Mouse (Mus musculus) yolk sac, embryonic 10.5 days (tissue): Measurements from ENCODE around the gene Mrpl52.

Experiments
- DNase-seq: peaks from one replicate; pipeline ENCODE4 v3.0.0-alpha.2; 2017; ENCODE audit warnings: low spot score

The Mrpl52 gene

GRCm38 (mm10) chr14:54412000-54412576 lies 14.6 kb upstream of the Mrpl52 start:
- DNase-seq = no peak

- DNase-seq = peak; percentile 59
These were observed 14.0 kb upstream of the Mrpl52 start for GRCm38 (mm10) chr14:54412629-54413170.

GRCm38 (mm10) chr14:54413877-54414700 lies 12.6 kb upstream of the Mrpl52 start:
- DNase-seq = no peak

- no peak for DNase-seq
These were observed 11.3 kb upstream of the Mrpl52 start for GRCm38 (mm10) chr14:54415241-54416020.

DNA sequence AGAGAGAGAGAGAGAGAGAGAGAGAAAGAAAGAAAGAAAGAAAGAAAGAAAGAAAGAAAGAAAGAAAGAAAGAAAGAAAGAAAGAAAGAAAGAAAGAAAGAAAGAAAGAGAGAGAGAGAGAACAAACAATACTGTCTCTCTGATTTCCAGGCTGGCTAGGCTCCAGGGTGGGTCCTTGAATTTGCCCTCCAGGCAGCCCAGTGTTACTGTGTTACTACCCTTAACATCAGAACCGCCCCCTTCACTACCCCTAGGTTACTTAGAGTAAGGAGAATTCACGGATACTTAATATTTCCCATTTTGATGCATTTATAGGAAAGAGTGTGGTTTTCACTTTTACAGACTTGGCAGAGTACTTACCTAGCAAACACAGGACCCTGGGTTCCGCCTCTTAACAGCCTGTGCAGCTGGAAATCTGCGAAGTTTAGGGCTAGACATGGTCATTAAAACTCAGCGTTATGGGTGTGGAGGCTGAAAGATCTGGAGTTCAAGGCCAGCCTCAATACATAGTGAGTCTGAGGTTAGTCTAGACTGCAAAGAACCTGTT lies 10.4 kb upstream of the Mrpl52 start:
- no peak for DNase-seq

DNA sequence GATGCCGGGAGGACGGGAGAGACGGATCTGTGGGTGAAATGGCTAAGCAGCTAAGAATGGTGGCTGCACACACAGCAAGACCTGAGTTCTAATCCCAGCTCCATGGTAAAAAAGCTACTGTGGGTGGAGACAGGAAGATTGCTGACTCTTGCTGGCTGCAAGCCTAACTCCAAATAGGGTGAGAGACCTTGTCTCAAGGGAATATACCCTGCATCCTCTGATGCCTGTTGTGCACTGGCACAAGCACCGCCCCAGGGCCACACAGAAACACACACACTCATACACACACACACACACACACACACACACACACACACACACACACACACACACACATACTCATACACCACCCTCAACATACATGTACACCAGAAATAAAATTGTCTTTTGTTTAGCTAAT lies 9.9 kb upstream of the Mrpl52 start:
- no peak for DNase-seq

DNA sequence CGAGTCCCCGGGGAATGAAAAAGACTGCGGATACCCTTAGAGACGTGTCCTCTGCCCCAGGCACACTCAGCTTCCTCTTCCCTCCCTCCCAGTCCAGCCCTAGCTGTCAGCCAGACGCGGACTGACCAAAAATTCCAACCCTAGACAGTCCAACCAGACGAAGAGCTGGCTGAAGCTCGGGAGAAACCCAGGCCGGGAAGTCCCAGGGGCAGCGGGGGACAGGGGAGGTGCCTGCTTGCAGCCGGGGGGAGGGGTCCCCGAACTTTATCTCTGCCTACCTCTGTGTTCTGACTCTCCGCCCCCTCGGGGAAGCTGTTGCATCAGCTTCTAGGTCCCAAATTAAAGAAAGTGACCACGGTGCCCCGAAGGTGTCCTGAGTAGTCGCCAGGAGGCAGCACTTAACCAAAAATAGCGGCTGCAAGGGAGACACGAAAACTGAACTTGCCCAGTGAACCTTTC lies 9.1 kb upstream of the Mrpl52 start, which contains the start of gene Slc7a7:
Gene Slc7a7 (minus strand): TSS at position 158 of the 459 bp plus-strand sequence.
- peak; percentile 50 for DNase-seq

- DNase-seq = no peak
These were observed 5.7 kb upstream of the Mrpl52 start for GRCm38 (mm10) chr14:54421014-54421413.

GRCm38 (mm10) chr14:54423406-54423805 lies 3.3 kb upstream of the Mrpl52 start:
- no peak for DNase-seq

DNA sequence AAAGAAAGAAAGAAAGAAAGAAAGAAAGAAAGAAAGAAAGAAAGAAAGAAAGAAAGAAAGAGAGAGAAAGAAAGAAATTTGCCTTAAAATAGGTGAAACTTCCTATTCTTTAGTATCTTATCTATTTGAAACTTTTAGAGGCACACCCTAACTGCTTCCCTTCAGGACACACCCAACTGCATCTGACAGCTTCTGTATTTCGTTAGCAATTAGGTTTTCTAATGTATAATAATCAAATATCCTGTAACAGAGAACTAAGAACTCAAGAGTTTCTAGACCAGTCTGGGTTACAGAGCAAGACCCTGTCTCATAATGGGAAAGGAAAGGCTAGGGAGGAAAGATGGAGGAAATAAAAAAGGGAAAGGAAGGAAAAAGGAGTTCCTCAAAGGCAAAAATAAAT lies 2.1 kb upstream of the Mrpl52 start:
- no peak for DNase-seq

GRCm38 (mm10) chr14:54425540-54425939 lies 1.2 kb upstream of the Mrpl52 start:
- no peak for DNase-seq

DNA sequence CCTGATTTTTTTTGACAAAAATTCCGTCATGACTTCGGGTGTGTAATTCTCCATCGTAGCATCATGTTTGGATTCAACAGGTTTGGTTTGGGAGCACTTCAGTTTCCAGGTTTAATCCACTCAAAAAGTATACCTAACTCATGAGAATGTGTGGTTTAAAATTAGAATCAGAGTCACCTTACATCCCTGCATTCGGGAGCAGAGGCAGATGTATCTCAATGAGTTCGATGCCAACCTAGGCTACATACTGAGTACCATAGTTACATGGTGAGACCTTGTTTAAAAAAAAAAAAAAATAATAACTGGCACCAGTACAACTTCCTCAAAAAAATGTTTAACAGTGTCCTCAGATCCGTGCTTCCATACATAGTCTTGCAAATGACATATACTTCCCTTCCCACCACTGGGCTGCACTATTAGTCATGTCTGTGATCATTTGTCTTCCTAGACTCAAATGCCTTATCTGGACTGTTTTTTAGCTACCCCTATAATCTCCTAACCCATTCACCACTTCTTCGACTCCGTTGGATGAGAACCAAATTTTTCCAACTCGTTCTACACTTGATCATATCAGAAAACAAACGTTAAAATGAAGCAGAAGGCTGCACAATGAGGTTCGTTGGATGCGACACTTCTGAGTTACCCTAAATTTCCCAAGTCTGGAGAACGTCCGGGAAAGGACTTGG lies 563 bp upstream of the Mrpl52 start:
- DNase-seq = no peak

DNA sequence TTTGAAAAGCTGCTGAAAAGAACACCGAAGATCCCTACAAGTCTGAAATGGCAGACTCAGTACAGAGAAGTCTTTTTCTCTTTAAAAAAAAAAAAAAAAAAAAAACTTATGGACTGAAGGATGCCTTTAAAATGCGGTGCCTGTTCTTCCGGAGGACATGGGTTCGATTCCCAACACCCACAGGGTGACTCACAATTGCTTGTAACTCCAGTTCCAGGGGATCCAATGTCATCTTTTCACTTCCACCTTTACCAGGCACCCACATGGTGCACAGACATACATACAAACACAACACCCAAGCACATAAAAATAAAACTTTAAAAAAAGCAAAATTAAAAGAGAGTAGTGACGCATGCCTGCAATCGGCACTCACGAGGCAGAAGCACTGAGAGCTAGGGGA lies 987 bp downstream of the Mrpl52 start:
- DNase-seq = no peak

GRCm38 (mm10) chr14:54428421-54428820 lies 1.7 kb downstream of the Mrpl52 start:
- DNase-seq = no peak

DNA sequence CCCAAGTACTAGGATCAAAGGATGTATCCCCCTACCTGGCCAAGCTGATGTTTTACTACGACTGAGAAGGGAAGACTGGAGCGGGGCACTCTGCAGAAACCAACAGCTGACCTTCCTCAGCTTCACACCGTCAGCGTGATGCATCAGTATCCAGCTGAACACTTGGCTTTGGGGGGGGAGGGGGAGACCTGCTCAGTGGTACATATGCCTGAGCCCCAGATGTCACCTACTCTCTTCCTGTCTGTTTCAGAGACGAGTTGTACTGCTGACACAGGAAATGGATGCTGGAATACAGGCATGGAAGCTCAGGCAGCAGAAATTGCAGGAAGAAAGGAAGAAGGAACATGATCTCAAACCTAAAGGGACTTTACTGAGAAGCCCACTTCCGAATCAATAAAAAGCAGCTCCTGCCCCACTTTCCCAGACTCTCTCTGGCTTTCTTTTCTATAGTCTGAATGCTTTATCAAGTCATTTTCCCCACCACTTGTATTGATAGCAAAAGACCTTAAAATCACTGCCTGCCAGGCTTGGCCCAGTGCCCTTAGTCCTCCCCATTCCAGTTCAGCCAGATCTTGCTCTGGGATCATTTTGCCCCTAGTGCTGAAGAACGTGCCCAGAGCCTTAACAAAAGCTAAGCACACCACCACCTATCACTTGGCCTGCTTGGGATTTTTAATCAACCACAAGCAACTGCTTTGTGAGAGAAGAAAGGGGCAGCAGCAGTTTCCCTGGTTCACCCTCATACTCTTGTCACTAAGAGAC lies 2.8 kb downstream of the Mrpl52 start:
- DNase-seq = no peak

- peak; percentile 28 for DNase-seq
These were observed 3.9 kb downstream of the Mrpl52 start for GRCm38 (mm10) chr14:54430406-54431145.

DNA sequence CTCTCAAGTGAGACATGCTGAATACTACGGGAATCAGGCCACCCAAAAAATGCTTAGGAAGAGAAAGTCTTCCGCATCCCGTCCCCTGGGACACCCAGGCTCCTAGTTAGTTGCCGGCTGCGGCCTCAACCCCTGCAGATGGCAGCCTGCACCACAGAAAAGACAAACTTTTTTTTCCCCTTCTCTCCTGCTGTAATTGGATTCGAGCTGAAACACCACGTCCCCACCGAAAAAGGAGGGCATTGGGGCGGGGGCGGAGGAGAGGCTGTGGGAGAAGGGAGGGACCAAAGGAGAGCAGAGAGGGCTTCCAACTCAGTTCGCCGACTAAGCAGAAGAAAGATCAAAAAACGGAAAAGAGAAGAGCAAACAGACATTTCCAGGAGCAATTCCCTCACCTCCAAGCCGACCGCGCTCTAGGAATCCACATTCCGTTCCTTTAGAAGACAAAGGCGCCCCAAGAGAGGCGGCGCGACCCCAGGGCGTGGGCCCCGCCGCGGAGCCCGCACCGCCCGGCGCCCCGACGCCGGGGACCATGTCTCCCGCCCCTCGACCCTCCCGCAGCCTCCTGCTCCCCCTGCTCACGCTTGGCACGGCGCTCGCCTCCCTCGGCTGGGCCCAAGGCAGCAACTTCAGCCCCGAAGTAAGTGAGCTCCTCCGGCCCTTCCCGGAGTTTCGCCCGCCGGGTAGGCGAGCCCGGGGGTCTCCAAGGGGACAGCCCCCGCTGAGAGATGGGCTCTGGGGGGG lies 4.8 kb downstream of the Mrpl52 start, which contains the start of gene Mmp14:
Gene Mmp14 (plus strand): TSS at position 279 of the 744 bp plus-strand sequence.
- DNase-seq = peak; percentile 85

DNA sequence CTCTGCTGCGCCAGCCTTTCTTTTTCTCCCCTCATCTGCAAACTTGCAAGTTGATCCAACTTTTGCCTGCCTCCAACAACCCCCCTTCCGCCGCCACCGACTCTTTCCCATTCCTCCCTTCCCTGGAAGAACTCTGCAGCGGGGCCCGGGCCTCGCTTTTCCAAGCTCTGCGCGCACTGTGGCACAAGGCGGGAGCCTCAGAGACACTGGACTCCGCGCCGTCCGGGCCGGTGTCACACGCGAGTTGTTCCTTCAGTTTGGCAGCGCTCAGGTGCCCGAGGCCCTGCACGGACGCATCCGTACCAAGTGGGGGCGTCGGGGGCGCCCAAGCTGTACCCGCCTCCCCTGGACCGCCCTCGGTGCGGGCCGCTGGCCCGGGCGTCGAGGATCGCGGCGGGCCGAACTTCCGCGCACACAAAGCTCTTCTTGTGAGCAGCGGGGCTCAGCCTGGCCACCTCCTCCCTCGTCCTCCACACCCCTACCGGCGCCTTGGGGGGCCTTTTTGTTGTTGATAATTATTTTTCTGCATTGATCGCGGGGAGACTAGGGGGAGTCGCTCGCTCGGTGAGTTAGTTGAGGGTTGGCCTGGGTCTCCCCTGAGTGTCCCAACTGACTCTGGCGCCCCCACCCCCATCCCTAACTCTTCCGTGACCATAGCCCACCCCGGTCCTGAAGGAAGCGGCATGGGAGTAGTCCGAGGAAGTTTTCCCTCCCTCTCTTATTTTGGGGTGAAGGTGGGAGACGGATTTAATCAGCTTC lies 5.5 kb downstream of the Mrpl52 start:
- DNase-seq = peak; percentile 52
